Mouse (Mus musculus): ENCODE results near the gene Mark4. TPM values are rescaled to one million over a fixed set of nuclear protein-coding genes. Genes with fewer than 3 reads are reported as not detected.
A peak's percentile ranks its signal among the peaks of the same experiment; 100 is the strongest.

The Mark4 gene
- polyA plus RNA-seq, 1 experiment from 2014 or later = 7.4 TPM

GRCm38 (mm10) chr7:19466602-19467145 is 8.1 kb upstream of the Mark4 start:
- H3K4me2 ChIP-seq (replicated peaks; ENCODE audit: low read depth, low read length) = no peak overlapping the region
- no peak overlapping the region for H3K9ac ChIP-seq (replicated peaks; ENCODE audit: low read depth)
- TF ChIP-seq EP300 (IDR thresholded peaks at IDR 0.05) = peak; percentile 49; the same call in 1 of the 2 replicates
- no peak for TF ChIP-seq CTCF (IDR thresholded peaks at IDR 0.05)
- ATAC-seq (peak; percentile 61), DNase-seq (ENCODE audit: low spot score) (peak; percentile 23)
- no peaks in the 10 kb centered on the region for H3K4me1 ChIP-seq (ENCODE audit: insufficient read depth, low read depth, low read length)
- H3K36me3 ChIP-seq (ENCODE audit: insufficient read depth, low read length) = no peaks in the 10 kb centered on the region
- H3K27me3 ChIP-seq (replicated peaks; ENCODE audit: insufficient read depth, low read length) = peaks cover 13% of the 10 kb centered on the region; the same call in 1 of the 2 replicates
- H3K27ac ChIP-seq (ENCODE audit: low read length) = 0 out of 2 replicates have a peak overlapping the region, but pooled peaks have one; percentile 20
- WGBS = 38% methylated on average over 5 of the region's 5 CpGs
- no peaks in the 10 kb centered on the region for H3K9me3 ChIP-seq (ENCODE audit: low read length)
- H3K4me3 ChIP-seq (ENCODE audit: low read depth, low read length) = no peak overlapping the region

GRCm38 (mm10) chr7:19464367-19465307 is 6.0 kb upstream of the Mark4 start:
- Histone ChIP-seq H3K4me2 (replicated peaks; ENCODE audit: low read depth, low read length) (no peak overlapping the region), H3K4me3 (ENCODE audit: low read depth, low read length) (no peak overlapping the region), H3K9ac (replicated peaks; ENCODE audit: low read depth) (no peak overlapping the region), H3K4me1 (ENCODE audit: insufficient read depth, low read depth, low read length) (no peaks in the 10 kb centered on the region), H3K27me3 (replicated peaks; ENCODE audit: insufficient read depth, low read length) (peaks cover 5% of the 10 kb centered on the region; the same call in 1 of the 2 replicates), H3K9me3 (ENCODE audit: low read length) (no peaks in the 10 kb centered on the region), H3K27ac (ENCODE audit: low read length) (no peak overlapping the region), H3K36me3 (ENCODE audit: insufficient read depth, low read length) (no peaks in the 10 kb centered on the region)
- peak; percentile 35; the same call in 1 of the 2 replicates for ATAC-seq
- TF ChIP-seq CTCF (IDR thresholded peaks at IDR 0.05) (no peak), EP300 (IDR thresholded peaks at IDR 0.05) (no peak)
- DNase-seq (ENCODE audit: low spot score) = peak; percentile 27
- 12% methylated on average over 22 of the region's 22 CpGs for WGBS

DNA sequence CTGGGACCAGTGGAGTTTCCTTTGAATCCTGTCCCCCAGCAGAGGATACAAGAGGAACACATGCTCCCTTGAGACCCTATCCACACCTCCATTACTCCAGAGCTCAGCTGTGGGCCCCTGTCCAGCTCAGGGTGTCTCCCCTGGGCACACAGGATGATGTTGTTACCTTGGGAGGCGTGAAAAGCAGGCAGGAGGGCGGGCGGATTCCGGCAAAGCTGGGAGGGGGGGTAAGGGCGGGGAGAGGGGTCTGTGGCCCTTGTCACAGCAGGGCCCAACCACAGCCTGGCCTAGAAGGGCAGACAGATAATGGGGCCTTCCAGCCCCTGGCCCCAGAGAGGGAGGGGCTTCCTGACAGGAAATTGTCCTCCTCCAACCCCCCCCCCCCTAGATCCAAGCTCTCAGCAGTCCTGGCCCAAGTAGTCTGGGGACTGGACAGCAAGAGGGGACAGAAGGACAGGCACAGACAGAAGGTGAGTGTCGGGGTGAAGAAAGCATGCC is 4.3 kb upstream of the Mark4 start, which contains the start of gene Exoc3l2:
TSS of gene Exoc3l2 (plus strand) at position 448 of the 498 bp plus-strand sequence.
- no peak within 1 kb of the TSS for H3K27ac ChIP-seq (ENCODE audit: low read length)
- no peaks in the 10 kb centered on the region; the same call in 1 of the 2 replicates for H3K4me1 ChIP-seq (ENCODE audit: insufficient read depth, low read depth, low read length)
- no peak within 1 kb of the TSS for H3K9ac ChIP-seq (replicated peaks; ENCODE audit: low read depth)
- H3K9me3 ChIP-seq (ENCODE audit: low read length) = no peaks in the 10 kb centered on the region
- DNase-seq (ENCODE audit: low spot score) (no peak), ATAC-seq (no peak)
- no peak within 1 kb of the TSS; the same call in 1 of the 2 replicates for H3K4me3 ChIP-seq (ENCODE audit: low read depth, low read length)
- 38% methylated on average over 6 of the region's 6 CpGs for WGBS
- H3K27me3 ChIP-seq (replicated peaks; ENCODE audit: insufficient read depth, low read length) = no peaks in the 10 kb centered on the region
- 0 out of 2 replicates have a peak within 1 kb of the TSS, but pooled peaks have one; percentile 1 for H3K4me2 ChIP-seq (replicated peaks; ENCODE audit: low read depth, low read length)
- no peaks in the 10 kb centered on the region for H3K36me3 ChIP-seq (ENCODE audit: insufficient read depth, low read length)
- TF ChIP-seq CTCF (IDR thresholded peaks at IDR 0.05) (no peak), EP300 (IDR thresholded peaks at IDR 0.05) (no peak)

DNA sequence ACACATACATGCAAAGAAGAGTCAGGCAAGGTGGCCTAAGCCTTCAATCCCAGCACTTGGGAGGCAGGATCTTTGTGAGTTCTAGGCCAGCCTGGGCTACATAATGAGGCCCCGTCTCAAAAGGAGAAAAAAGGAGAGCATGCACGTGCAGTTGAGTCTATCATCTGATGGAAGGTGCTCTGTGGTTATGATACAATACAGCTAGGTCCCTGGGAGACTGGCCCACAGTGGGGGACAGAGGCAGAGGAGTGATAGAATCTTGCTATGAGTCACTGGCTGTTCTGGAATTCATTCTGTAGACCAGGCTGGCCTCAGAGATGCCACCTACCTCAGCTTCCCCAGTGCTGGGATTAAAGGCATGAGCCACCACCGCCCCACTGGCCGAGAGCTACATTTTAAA is 3.8 kb upstream of the Mark4 start:
- 71% methylated on average over 4 of the region's 4 CpGs for WGBS

DNA sequence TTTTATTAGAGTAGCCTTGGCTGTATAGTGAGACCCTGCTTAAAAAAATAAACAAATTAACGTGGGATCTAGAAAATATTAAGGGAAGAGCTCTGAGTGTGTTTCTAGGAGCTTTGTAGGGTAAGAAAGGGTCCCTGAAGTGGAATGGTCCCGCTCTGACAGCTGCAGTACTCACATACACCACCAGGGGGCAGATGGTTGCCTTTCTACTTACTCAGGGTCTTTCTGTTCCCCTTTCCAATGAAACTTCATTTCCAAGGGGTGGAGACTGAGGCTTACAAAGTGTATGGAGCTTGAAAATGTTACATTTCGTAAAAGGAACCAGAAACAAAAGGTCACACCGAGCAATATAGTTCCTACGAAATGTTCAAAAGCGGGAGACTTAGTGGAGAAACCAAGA is 2.9 kb upstream of the Mark4 start:
- DNase-seq (ENCODE audit: low spot score) (peak; percentile 82), ATAC-seq (no peak)
- Histone ChIP-seq H3K27me3 (replicated peaks; ENCODE audit: insufficient read depth, low read length) (no peaks in the 10 kb centered on the region), H3K9me3 (ENCODE audit: low read length) (no peaks in the 10 kb centered on the region), H3K9ac (replicated peaks; ENCODE audit: low read depth) (no peak overlapping the region), H3K4me1 (ENCODE audit: insufficient read depth, low read depth, low read length) (peaks cover 10% of the 10 kb centered on the region), H3K27ac (ENCODE audit: low read length) (no peak overlapping the region), H3K36me3 (ENCODE audit: insufficient read depth, low read length) (no peaks in the 10 kb centered on the region), H3K4me3 (ENCODE audit: low read depth, low read length) (no peak overlapping the region), H3K4me2 (replicated peaks; ENCODE audit: low read depth, low read length) (no peak overlapping the region)
- TF ChIP-seq EP300 (IDR thresholded peaks at IDR 0.05) (no peak), CTCF (IDR thresholded peaks at IDR 0.05) (peak; percentile 92)
- WGBS = 11% methylated on average over 6 of the region's 6 CpGs

More for the DNA sequence above, 3.8 kb upstream of the Mark4 start:
- no peak overlapping the region for H3K27ac ChIP-seq (ENCODE audit: low read length)
- H3K36me3 ChIP-seq (ENCODE audit: insufficient read depth, low read length) = no peaks in the 10 kb centered on the region
- H3K27me3 ChIP-seq (replicated peaks; ENCODE audit: insufficient read depth, low read length) = no peaks in the 10 kb centered on the region
- DNase-seq (ENCODE audit: low spot score) = no peak
- no peak overlapping the region for H3K9ac ChIP-seq (replicated peaks; ENCODE audit: low read depth)
- no peak overlapping the region for H3K4me3 ChIP-seq (ENCODE audit: low read depth, low read length)
- peaks cover 3% of the 10 kb centered on the region for H3K4me1 ChIP-seq (ENCODE audit: insufficient read depth, low read depth, low read length)
- no peaks in the 10 kb centered on the region for H3K9me3 ChIP-seq (ENCODE audit: low read length)
- no peak for TF ChIP-seq CTCF (IDR thresholded peaks at IDR 0.05)
- no peak overlapping the region for H3K4me2 ChIP-seq (replicated peaks; ENCODE audit: low read depth, low read length)
- ATAC-seq = no peak

DNA sequence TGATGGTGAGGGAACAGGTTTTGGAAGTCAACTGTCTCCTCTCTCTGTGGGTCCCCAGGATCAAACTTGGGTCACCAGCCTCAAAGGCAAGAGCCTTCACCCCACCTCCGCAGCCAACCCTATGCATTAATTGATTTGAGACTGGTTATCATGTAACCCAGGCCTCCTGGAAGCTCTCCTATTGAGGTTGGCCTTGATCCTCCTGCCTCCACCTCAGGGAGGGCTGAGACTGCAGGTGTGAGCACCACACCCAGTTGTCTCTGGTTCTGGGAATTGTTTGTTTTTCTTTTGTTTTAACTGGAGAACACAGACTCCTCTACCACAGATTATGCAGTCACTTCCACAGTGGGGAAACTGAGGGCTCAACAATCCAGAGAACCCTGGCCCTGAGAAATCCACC is 1.9 kb upstream of the Mark4 start:
- WGBS = 76% methylated on average over 1 of the region's 1 CpGs
- peaks cover 10% of the 10 kb centered on the region for H3K4me1 ChIP-seq (ENCODE audit: insufficient read depth, low read depth, low read length)
- H3K4me3 ChIP-seq (ENCODE audit: low read depth, low read length) = no peak overlapping the region
- TF ChIP-seq CTCF (IDR thresholded peaks at IDR 0.05) = no peak
- no peak for TF ChIP-seq EP300 (IDR thresholded peaks at IDR 0.05)
- DNase-seq (ENCODE audit: low spot score) = no peak
- H3K27ac ChIP-seq (ENCODE audit: low read length) = no peak overlapping the region
- ATAC-seq = no peak
- H3K27me3 ChIP-seq (replicated peaks; ENCODE audit: insufficient read depth, low read length) = no peaks in the 10 kb centered on the region
- no peaks in the 10 kb centered on the region for H3K36me3 ChIP-seq (ENCODE audit: insufficient read depth, low read length)
- no peak overlapping the region for H3K4me2 ChIP-seq (replicated peaks; ENCODE audit: low read depth, low read length)
- no peak overlapping the region for H3K9ac ChIP-seq (replicated peaks; ENCODE audit: low read depth)
- H3K9me3 ChIP-seq (ENCODE audit: low read length) = no peaks in the 10 kb centered on the region

Measured in lung, postnatal 0 days (tissue).